Mouse (Mus musculus): ENCODE measurements around the gene 2010111I01Rik. TPM values are rescaled to one million over a fixed set of nuclear protein-coding genes. Genes with fewer than 3 reads are reported as not detected.

2010111I01Rik gene
- polyA plus RNA-seq, 1 experiment from 2014 or later = 31.8 TPM

DNA sequence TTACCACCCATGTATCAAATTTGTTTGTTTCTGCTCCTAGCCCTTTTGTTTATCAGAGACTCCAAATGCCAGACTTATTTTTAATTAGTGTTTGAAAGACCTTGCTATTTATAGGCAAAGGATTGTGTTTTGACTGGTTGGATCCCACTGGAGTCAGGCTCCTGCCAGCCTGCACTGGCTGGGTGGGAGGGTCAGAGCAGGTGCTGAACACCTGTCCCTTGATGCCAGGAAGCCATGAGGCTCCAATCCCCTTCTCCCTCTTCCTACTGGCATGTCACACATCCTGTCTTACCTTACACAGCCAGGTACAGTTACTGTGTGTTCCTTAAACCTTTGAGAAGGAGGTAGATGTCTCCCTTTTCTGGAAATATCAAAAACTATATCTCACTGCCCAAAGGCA lies 318.5 kb downstream of the 2010111I01Rik start:
- ATAC-seq (ENCODE audit: low FRiP score) (no peak), DNase-seq (ENCODE audit: low spot score, missing footprints) (no peak)
- Histone ChIP-seq H3K27ac (ENCODE audit: low read depth, low read length) (no peak overlapping the region), H3K4me1 (ENCODE audit: control insufficient read depth, insufficient read depth, low read length) (peaks cover 21% of the 10 kb centered on the region), H3K27me3 (ENCODE audit: control insufficient read depth, insufficient read depth, low read length) (no peaks in the 10 kb centered on the region), H3K4me2 (no peak overlapping the region), H3K4me3 (ENCODE audit: low read depth, low read length) (no peak overlapping the region), H3K9me3 (ENCODE audit: control insufficient read depth, low read length) (no peaks in the 10 kb centered on the region), H3K9ac (ENCODE audit: low read length) (no peak overlapping the region), H3K36me3 (ENCODE audit: control insufficient read depth, insufficient read depth, low read length) (no peaks in the 10 kb centered on the region)

DNA sequence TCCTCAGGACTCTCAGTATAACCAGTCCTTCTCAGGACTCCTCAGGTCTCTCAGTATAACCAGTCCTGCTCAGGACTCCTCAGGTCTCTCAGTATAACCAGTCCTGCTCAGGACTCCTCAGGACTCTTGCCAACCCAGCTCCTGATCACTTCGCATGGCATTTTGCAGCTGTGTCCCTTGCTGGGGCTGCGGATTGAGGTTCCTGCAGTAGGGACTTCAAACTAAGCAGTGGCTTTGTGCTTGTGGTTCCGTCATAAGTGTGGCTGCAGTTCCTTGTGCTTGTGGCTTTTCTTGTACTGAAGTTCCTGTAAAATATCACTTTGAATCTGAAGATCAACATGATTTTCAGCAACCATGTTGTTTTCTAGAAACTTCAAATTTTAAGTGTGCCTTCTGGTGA lies 320.1 kb downstream of the 2010111I01Rik start:
- Histone ChIP-seq H3K4me2 (no peak overlapping the region), H3K4me1 (ENCODE audit: control insufficient read depth, insufficient read depth, low read length) (peaks cover 7% of the 10 kb centered on the region), H3K4me3 (ENCODE audit: low read depth, low read length) (no peak overlapping the region), H3K9ac (ENCODE audit: low read length) (no peak overlapping the region), H3K27me3 (ENCODE audit: control insufficient read depth, insufficient read depth, low read length) (no peaks in the 10 kb centered on the region), H3K9me3 (ENCODE audit: control insufficient read depth, low read length) (no peaks in the 10 kb centered on the region), H3K27ac (ENCODE audit: low read depth, low read length) (no peak overlapping the region), H3K36me3 (ENCODE audit: control insufficient read depth, insufficient read depth, low read length) (no peaks in the 10 kb centered on the region)
- 98% methylated on average over 3 of the region's 3 CpGs for WGBS
- ATAC-seq (ENCODE audit: low FRiP score) (no peak), DNase-seq (ENCODE audit: low spot score, missing footprints) (no peak)

- ATAC-seq (ENCODE audit: low FRiP score) = no peak
- no peaks in the 10 kb centered on the region for H3K9me3 ChIP-seq (ENCODE audit: control insufficient read depth, low read length)
- H3K4me1 ChIP-seq (ENCODE audit: control insufficient read depth, insufficient read depth, low read length) = no peaks in the 10 kb centered on the region
- no peak overlapping the region for H3K4me3 ChIP-seq (ENCODE audit: low read depth, low read length)
- 93% methylated on average over 11 of the region's 11 CpGs for whole genome bisulfite sequencing
- no peak for DNase-seq (ENCODE audit: low spot score, missing footprints)
- no peaks in the 10 kb centered on the region for H3K27me3 ChIP-seq (ENCODE audit: control insufficient read depth, insufficient read depth, low read length)
- H3K27ac ChIP-seq (ENCODE audit: low read depth, low read length) = no peak overlapping the region
- no peaks in the 10 kb centered on the region for H3K36me3 ChIP-seq (ENCODE audit: control insufficient read depth, insufficient read depth, low read length)
- H3K9ac ChIP-seq (ENCODE audit: low read length) = no peak overlapping the region
- H3K4me2 ChIP-seq = no peak overlapping the region
Measured at GRCm38 (mm10) chr13:63286483-63287102, 321.9 kb downstream of the 2010111I01Rik start.

- ATAC-seq (ENCODE audit: low FRiP score) (no peak), DNase-seq (ENCODE audit: low spot score, missing footprints) (no peak)
- Histone ChIP-seq H3K9ac (ENCODE audit: low read length) (no peak overlapping the region), H3K4me3 (ENCODE audit: low read depth, low read length) (no peak overlapping the region), H3K9me3 (ENCODE audit: control insufficient read depth, low read length) (no peaks in the 10 kb centered on the region), H3K4me1 (ENCODE audit: control insufficient read depth, insufficient read depth, low read length) (peaks cover 5% of the 10 kb centered on the region), H3K27ac (ENCODE audit: low read depth, low read length) (no peak overlapping the region), H3K36me3 (ENCODE audit: control insufficient read depth, insufficient read depth, low read length) (no peaks in the 10 kb centered on the region), H3K27me3 (ENCODE audit: control insufficient read depth, insufficient read depth, low read length) (no peaks in the 10 kb centered on the region), H3K4me2 (no peak overlapping the region)
- WGBS = 68% methylated on average over 4 of the region's 4 CpGs
Measured at GRCm38 (mm10) chr13:63289152-63289551, 324.5 kb downstream of the 2010111I01Rik start.

GRCm38 (mm10) chr13:63289687-63290086 lies 325.0 kb downstream of the 2010111I01Rik start:
- no peaks in the 10 kb centered on the region for H3K36me3 ChIP-seq (ENCODE audit: control insufficient read depth, insufficient read depth, low read length)
- H3K9me3 ChIP-seq (ENCODE audit: control insufficient read depth, low read length) = no peaks in the 10 kb centered on the region
- H3K27ac ChIP-seq (ENCODE audit: low read depth, low read length) = no peak overlapping the region
- H3K4me2 ChIP-seq = no peak overlapping the region
- WGBS = 76% methylated on average over 5 of the region's 5 CpGs
- H3K9ac ChIP-seq (ENCODE audit: low read length) = no peak overlapping the region
- H3K4me3 ChIP-seq (ENCODE audit: low read depth, low read length) = no peak overlapping the region
- H3K27me3 ChIP-seq (ENCODE audit: control insufficient read depth, insufficient read depth, low read length) = no peaks in the 10 kb centered on the region
- DNase-seq (ENCODE audit: low spot score, missing footprints) (no peak), ATAC-seq (ENCODE audit: low FRiP score) (no peak)
- H3K4me1 ChIP-seq (ENCODE audit: control insufficient read depth, insufficient read depth, low read length) = peaks cover 11% of the 10 kb centered on the region

DNA sequence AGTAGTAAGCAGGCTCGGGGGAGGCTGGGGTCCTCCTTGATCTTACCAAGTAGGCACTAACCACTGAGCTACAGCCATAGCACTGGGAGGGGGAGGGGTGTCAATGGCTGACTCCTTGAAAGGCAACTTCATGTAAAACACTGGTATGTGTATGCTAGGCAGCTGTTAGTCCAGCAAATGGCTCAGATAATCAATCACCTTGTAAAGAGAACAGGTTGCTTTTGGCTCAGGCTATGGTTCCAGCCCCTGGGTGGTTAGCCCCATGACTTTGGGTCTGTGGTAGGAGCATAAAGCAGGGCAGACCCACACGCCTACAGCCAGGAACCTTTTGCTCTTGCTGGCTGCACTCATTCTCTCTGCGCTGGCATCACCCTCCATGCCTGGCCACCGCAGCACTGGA lies 325.4 kb downstream of the 2010111I01Rik start:
- H3K4me1 ChIP-seq (ENCODE audit: control insufficient read depth, insufficient read depth, low read length) = peaks cover 14% of the 10 kb centered on the region
- ATAC-seq (ENCODE audit: low FRiP score) = no peak
- no peak overlapping the region for H3K9ac ChIP-seq (ENCODE audit: low read length)
- WGBS = 95% methylated on average over 4 of the region's 4 CpGs
- H3K4me3 ChIP-seq (ENCODE audit: low read depth, low read length) = no peak overlapping the region
- H3K27ac ChIP-seq (ENCODE audit: low read depth, low read length) = no peak overlapping the region
- no peaks in the 10 kb centered on the region for H3K9me3 ChIP-seq (ENCODE audit: control insufficient read depth, low read length)
- no peaks in the 10 kb centered on the region for H3K36me3 ChIP-seq (ENCODE audit: control insufficient read depth, insufficient read depth, low read length)
- H3K27me3 ChIP-seq (ENCODE audit: control insufficient read depth, insufficient read depth, low read length) = no peaks in the 10 kb centered on the region
- H3K4me2 ChIP-seq = no peak overlapping the region
- no peak for DNase-seq (ENCODE audit: low spot score, missing footprints)

DNA sequence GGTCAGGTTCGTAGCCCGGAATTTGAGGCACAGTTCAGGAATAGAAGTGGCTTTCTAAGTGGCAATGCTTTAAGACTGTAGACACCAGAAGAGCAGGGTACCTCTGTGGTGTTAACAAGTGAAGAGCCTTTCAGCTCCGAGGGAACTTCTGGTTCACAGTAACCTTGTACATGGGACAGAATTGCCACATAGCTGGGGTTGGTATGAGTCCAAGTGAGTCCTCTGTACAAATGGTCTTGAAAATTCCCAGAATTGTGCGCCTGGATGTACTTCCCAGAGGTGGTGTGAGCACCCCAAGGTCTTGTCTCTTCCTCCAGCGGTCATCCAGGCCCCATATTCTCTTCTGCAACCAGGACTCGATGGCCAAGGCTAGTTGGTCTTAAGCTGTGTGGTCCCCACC lies 326.3 kb downstream of the 2010111I01Rik start:
- Histone ChIP-seq H3K27ac (ENCODE audit: low read depth, low read length) (no peak overlapping the region), H3K4me1 (ENCODE audit: control insufficient read depth, insufficient read depth, low read length) (peaks cover 14% of the 10 kb centered on the region), H3K27me3 (ENCODE audit: control insufficient read depth, insufficient read depth, low read length) (no peaks in the 10 kb centered on the region), H3K9me3 (ENCODE audit: control insufficient read depth, low read length) (no peaks in the 10 kb centered on the region), H3K4me3 (ENCODE audit: low read depth, low read length) (no peak overlapping the region), H3K9ac (ENCODE audit: low read length) (no peak overlapping the region), H3K36me3 (ENCODE audit: control insufficient read depth, insufficient read depth, low read length) (no peaks in the 10 kb centered on the region), H3K4me2 (no peak overlapping the region)
- no peak for DNase-seq (ENCODE audit: low spot score, missing footprints)
- no peak for ATAC-seq (ENCODE audit: low FRiP score)
- 93% methylated on average over 6 of the region's 6 CpGs for WGBS

GRCm38 (mm10) chr13:63293647-63294046 lies 329.0 kb downstream of the 2010111I01Rik start:
- H3K4me3 ChIP-seq (ENCODE audit: low read depth, low read length) = no peak overlapping the region
- whole genome bisulfite sequencing = 58% methylated on average over 3 of the region's 3 CpGs
- 0 out of 2 replicates have a peak, but pooled peaks cover 2% of the 10 kb centered on the region for H3K27me3 ChIP-seq (ENCODE audit: control insufficient read depth, insufficient read depth, low read length)
- peaks cover 14% of the 10 kb centered on the region for H3K4me1 ChIP-seq (ENCODE audit: control insufficient read depth, insufficient read depth, low read length)
- ATAC-seq (ENCODE audit: low FRiP score) (no peak), DNase-seq (ENCODE audit: low spot score, missing footprints) (no peak)
- no peak overlapping the region for H3K4me2 ChIP-seq
- peaks cover 2% of the 10 kb centered on the region for H3K36me3 ChIP-seq (ENCODE audit: control insufficient read depth, insufficient read depth, low read length)
- H3K9ac ChIP-seq (ENCODE audit: low read length) = no peak overlapping the region
- H3K9me3 ChIP-seq (ENCODE audit: control insufficient read depth, low read length) = no peaks in the 10 kb centered on the region
- no peak overlapping the region for H3K27ac ChIP-seq (ENCODE audit: low read depth, low read length)

GRCm38 (mm10) chr13:63294359-63295193 lies 329.9 kb downstream of the 2010111I01Rik start:
- Histone ChIP-seq H3K9me3 (ENCODE audit: control insufficient read depth, low read length) (no peaks in the 10 kb centered on the region), H3K4me3 (ENCODE audit: low read depth, low read length) (no peak overlapping the region), H3K9ac (ENCODE audit: low read length) (no peak overlapping the region), H3K27ac (ENCODE audit: low read depth, low read length) (no peak overlapping the region), H3K4me1 (ENCODE audit: control insufficient read depth, insufficient read depth, low read length) (peaks cover 14% of the 10 kb centered on the region), H3K36me3 (ENCODE audit: control insufficient read depth, insufficient read depth, low read length) (peaks cover 2% of the 10 kb centered on the region), H3K4me2 (no peak overlapping the region), H3K27me3 (ENCODE audit: control insufficient read depth, insufficient read depth, low read length) (0 out of 2 replicates have a peak, but pooled peaks cover 2% of the 10 kb centered on the region)
- ATAC-seq (ENCODE audit: low FRiP score) = peak; percentile 38; the same call in 1 of the 2 replicates
- DNase-seq (ENCODE audit: low spot score, missing footprints) = peak; percentile 91
- WGBS = 30% methylated on average over 15 of the region's 15 CpGs
